In genomic region chr10:93343469-93343868, GRCm38 (mm10) we compare ENCODE assay signal across 25 mouse cellular contexts. TPM values are rescaled to one million over a fixed set of nuclear protein-coding genes. Genes with fewer than 3 reads are reported as not detected.
DNase-seq lines count a peak whose midpoint lies in the region; ATAC-seq and TF ChIP-seq lines count a peak whose summit lies in the region.
"Had no signal": no experiment of that assay in that cellular context is flagged by ENCODE, and none has a peak within 500 bp of the region (broad histone marks: within the 10 kb centered on the region; RNA-seq: fewer than 3 reads in every experiment).

No protein-coding gene starts in this region.

- no peak overlapping the region for H3K27ac ChIP-seq in forebrain, embryonic 13.5 days
- H3K27ac ChIP-seq in stomach, postnatal 0 days (replicated peaks) = no peak overlapping the region
- H3K27ac ChIP-seq in gastrocnemius, adult 2 months = no peak overlapping the region
- H3K27ac ChIP-seq: embryonic facial prominence, embryonic 15.5 days; forebrain, embryonic 10.5 days; heart, embryonic 10.5 days; hindbrain, embryonic 15.5 days; limb, embryonic 15.5 days; liver, embryonic 14.5 days; neural tube, embryonic 13.5 days had no signal

- intact Hi-C loops in gastrocnemius, adult 2 months (cut with DNase I) = no loop called here

- peaks cover 5% of the 10 kb centered on the region; the same call in 1 of the 2 replicates for H3K4me1 ChIP-seq in forebrain, embryonic 13.5 days
- H3K4me1 ChIP-seq in stomach, postnatal 0 days (replicated peaks; ENCODE audit: control insufficient read depth, insufficient read depth) = no peaks in the 10 kb centered on the region; the same call in 1 of the 2 replicates

- no peak overlapping the region for H3K9ac ChIP-seq in forebrain, embryonic 13.5 days
- no peak overlapping the region for H3K9ac ChIP-seq in stomach, postnatal 0 days (ENCODE audit: low read length)
- H3K9ac ChIP-seq: embryonic facial prominence, embryonic 15.5 days; forebrain, postnatal 0 days; hindbrain, embryonic 15.5 days; limb, embryonic 15.5 days; liver, embryonic 14.5 days; lung, embryonic 14.5 days; neural tube, embryonic 13.5 days had no signal

- H3K4me2 ChIP-seq in forebrain, embryonic 13.5 days = no peak overlapping the region
- H3K4me2 ChIP-seq in stomach, postnatal 0 days (replicated peaks; ENCODE audit: low read depth) = no peak overlapping the region
- H3K4me2 ChIP-seq: embryonic facial prominence, embryonic 15.5 days; hindbrain, embryonic 15.5 days; limb, embryonic 15.5 days; lung, embryonic 14.5 days; neural tube, embryonic 13.5 days had no signal

- no peaks in the 10 kb centered on the region for H3K36me3 ChIP-seq in forebrain, embryonic 13.5 days (ENCODE audit: poor library complexity, severe bottlenecking)
- H3K36me3 ChIP-seq in stomach, postnatal 0 days (ENCODE audit: control insufficient read depth, insufficient read depth, low read length) = no peaks in the 10 kb centered on the region
- H3K36me3 ChIP-seq: embryonic facial prominence, embryonic 15.5 days; forebrain, embryonic 10.5 days; heart, embryonic 10.5 days; hindbrain, embryonic 15.5 days; limb, embryonic 15.5 days; neural tube, embryonic 13.5 days had no signal

- no peak overlapping the region for H3K4me3 ChIP-seq in forebrain, embryonic 13.5 days
- no peak overlapping the region for H3K4me3 ChIP-seq in stomach, postnatal 0 days (ENCODE audit: low read depth, low read length)
- H3K4me3 ChIP-seq in gastrocnemius, adult 2 months = no peak overlapping the region
- H3K4me3 ChIP-seq: embryonic facial prominence, embryonic 15.5 days; forebrain, embryonic 10.5 days; heart, embryonic 10.5 days; hindbrain, embryonic 15.5 days; limb, embryonic 15.5 days; neural tube, embryonic 13.5 days had no signal

- DNase-seq in right cerebral cortex, adult 2 months (ENCODE audit: low spot score in 2 of 2) = peak; percentile 19 to 31
- no peak for DNase-seq in right cerebral cortex, postnatal 25 days
- DNase-seq in NIH3T3 (ENCODE audit: low read depth) = peak; percentile 76
- peak; percentile 65 for DNase-seq in induced T-regulatory cell, adult 2 months (ENCODE audit: low read depth)
- DNase-seq in kidney, adult 18-20 months = no peak
- no peak for DNase-seq in stomach, postnatal 0 days (ENCODE audit: low spot score)
- no peak for DNase-seq in gastrocnemius, adult 2 months
- DNase-seq: adrenal gland, postnatal 14 days; B cell, adult 2 months; cerebellum, adult 8-10 months; forebrain, postnatal 0 days; kidney, adult 11 months; kidney, postnatal 10 days; left cerebral cortex, postnatal 4 days; lung, embryonic 14.5 days; midbrain, embryonic 14.5 days; right cerebral cortex, adult 18-20 months had no signal

- no peaks in the 10 kb centered on the region for H3K27me3 ChIP-seq in forebrain, embryonic 13.5 days
- no peaks in the 10 kb centered on the region for H3K27me3 ChIP-seq in stomach, postnatal 0 days (ENCODE audit: control insufficient read depth, insufficient read depth, low read length)
- H3K27me3 ChIP-seq: embryonic facial prominence, embryonic 15.5 days; hindbrain, embryonic 15.5 days; limb, embryonic 15.5 days; neural tube, embryonic 13.5 days had no signal

- no peak for ATAC-seq in forebrain, embryonic 13.5 days
- ATAC-seq in stomach, postnatal 0 days (ENCODE audit: low FRiP score, low TSS enrichment) = no peak
- ATAC-seq: forebrain, postnatal 0 days had no signal

- TF ChIP-seq EP300 in stomach, postnatal 0 days (optimal IDR thresholded peaks at IDR 0.05) = no peak

- TF ChIP-seq CTCF in stomach, postnatal 0 days (IDR thresholded peaks at IDR 0.05; ENCODE audit: low read depth) = no peak
- no peak for TF ChIP-seq CTCF in gastrocnemius, adult 2 months (IDR thresholded peaks at IDR 0.05)

- 91% methylated on average over 6 of the region's 6 CpGs for WGBS in forebrain, embryonic 13.5 days
- 76% methylated on average over 6 of the region's 6 CpGs for WGBS in stomach, postnatal 0 days

- H3K9me3 ChIP-seq in forebrain, embryonic 13.5 days (replicated peaks) = no peaks in the 10 kb centered on the region
- no peaks in the 10 kb centered on the region for H3K9me3 ChIP-seq in stomach, postnatal 0 days (ENCODE audit: control insufficient read depth, low read length)
- H3K9me3 ChIP-seq: embryonic facial prominence, embryonic 15.5 days; forebrain, embryonic 10.5 days; heart, embryonic 10.5 days; hindbrain, embryonic 15.5 days; limb, embryonic 15.5 days; neural tube, embryonic 13.5 days had no signal

RNA-seq across cellular contexts. Expression of gene Elk3, which starts 32.5 kb away (rescaled TPM):
- polyA plus RNA-seq in forebrain, embryonic 13.5 days (2015; fragmentation: Nextera tagmentation; extraction: Ambion mirVana) = 7.2 and 8.2 TPM in 2 replicates
- 11.3 and 12.5 TPM in 2 replicates for polyA plus RNA-seq in stomach, postnatal 0 days (2015; fragmentation: Nextera tagmentation; extraction: Ambion mirVana)
- 10 to 100 TPM; 11.7 to 14.2 TPM for total RNA-seq in gastrocnemius, adult 2 months (2021)

Comparison
In these comparisons a context has a peak if more than half of its experiments do, and no peak if none do; other contexts are left out.
1. DNase-seq: peak in right cerebral cortex, adult 2 months (2 of 2), NIH3T3 (single experiment) and induced T-regulatory cell, adult 2 months (single experiment); none in right cerebral cortex, postnatal 25 days (single experiment), kidney, adult 18-20 months (single experiment), stomach, postnatal 0 days (single experiment) and gastrocnemius, adult 2 months (single experiment).